Mouse (Mus musculus) urinary bladder, postnatal 0 days (tissue): ENCODE data around the gene Gkap1. TPM values are rescaled to one million over a fixed set of nuclear protein-coding genes. Genes with fewer than 3 reads are reported as not detected.

ENCODE experiments used
- microRNA-seq: library from miRNA; unstranded; fragments of <30 nt; microRNA quantifications from one replicate; pipeline ENCODE4, GENCODE M21; 2016
- polyA plus RNA-seq: library from polyadenylated mRNA; unstranded; fragments of >200 nt; fragmentation: Nextera tagmentation; extraction: Ambion mirVana; gene quantifications from 2 replicates; pipeline ENCODE4 v1.2.1, GENCODE M21; 2015

Gkap1 gene
- 14.9 and 18.9 TPM in 2 replicates for polyA plus RNA-seq

DNA sequence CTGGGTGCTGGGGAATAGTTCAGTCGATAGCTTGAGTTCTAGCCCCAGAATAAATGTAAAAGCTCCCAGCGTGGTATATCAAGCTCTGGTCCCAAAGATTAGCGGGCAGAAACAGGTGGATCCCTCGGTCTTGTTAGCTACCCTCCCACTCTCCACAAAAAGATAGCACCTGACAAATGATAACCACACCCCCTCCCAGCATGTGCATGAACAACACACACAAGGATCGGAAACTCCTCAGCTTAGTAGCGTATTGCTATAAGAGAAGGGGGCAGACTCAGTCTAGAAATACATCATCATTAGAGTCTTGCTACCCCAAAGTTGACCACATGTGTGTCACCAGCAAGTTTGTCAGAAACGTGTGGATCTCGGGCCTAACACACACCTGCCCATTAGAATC is at the start of gene Gkap1:
Gkap1 (minus strand) TSS at position 101 of the 400 bp plus-strand sequence.

DNA sequence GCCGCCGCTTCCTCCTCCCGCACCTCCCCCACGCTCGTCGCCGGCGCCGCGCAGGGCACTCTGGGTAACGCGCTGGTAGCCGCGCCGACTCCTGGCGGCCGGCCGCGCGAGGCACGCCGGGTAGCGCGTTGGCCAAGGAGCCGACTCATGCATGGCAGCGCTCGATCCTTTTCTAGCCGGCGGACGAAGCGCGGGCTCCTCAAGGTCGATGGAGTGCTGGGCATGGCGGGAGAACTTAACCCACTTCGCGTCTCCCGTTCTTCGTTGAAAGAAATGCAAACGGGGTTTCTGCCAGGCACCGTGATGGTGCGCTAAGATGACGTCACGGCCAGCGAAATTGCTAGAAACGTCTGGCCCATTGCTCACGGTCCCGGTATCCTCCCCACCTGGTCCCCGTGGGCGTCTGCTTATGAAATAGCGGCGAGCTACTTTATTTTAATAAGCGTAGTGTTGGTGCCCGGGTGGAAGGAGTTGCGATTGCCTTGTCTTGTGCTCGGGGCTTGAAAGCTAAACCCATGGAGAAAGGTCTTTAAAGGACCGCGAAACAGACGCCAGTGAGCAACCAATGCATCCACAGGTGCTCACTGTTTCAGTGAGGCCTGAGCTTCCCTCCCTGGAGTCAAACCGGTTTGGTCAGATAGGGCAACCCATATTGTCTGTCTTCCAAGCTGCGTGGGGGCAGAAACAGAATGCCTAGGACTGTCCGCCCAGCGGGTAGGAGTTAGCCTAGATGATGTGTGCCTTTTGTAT is 59.7 kb downstream of the Gkap1 start, which contains the start of gene Ubqln1:
Ubqln1 (minus strand) TSS at position 62 of the 750 bp plus-strand sequence.

Small RNA genes within 50 kb of the gene (microRNA-seq; reads per million reads assigned to microRNA genes)
- not detected for gene Mir6369

Other genes with a start within 250 kb of the Gkap1 start
- gene Klhl3, start 162.1 kb downstream of the Gkap1 start, polyA plus RNA-seq: 0.82 and 0.91 TPM in 2 replicates
- 20.9 and 25.3 TPM in 2 replicates for gene Hnrnpa0, start 147.1 kb downstream of the Gkap1 start, polyA plus RNA-seq
- gene Idnk, start 118.0 kb downstream of the Gkap1 start, polyA plus RNA-seq: 22.3 and 23.1 TPM in 2 replicates
- gene Ubqln1, start 60.0 kb downstream of the Gkap1 start, polyA plus RNA-seq: 51.5 and 60.2 TPM in 2 replicates
- 0.20 and 0.22 TPM in 2 replicates for gene Kif27, start 83.4 kb upstream of the Gkap1 start, polyA plus RNA-seq
- 30.6 and 31.2 TPM in 2 replicates for gene 2210016F16Rik, start 109.5 kb upstream of the Gkap1 start, polyA plus RNA-seq
- gene Rmi1, start 126.5 kb upstream of the Gkap1 start, polyA plus RNA-seq: 11.9 and 14.5 TPM in 2 replicates
- 640 and 758 TPM in 2 replicates for gene Hnrnpk, start 127.6 kb upstream of the Gkap1 start, polyA plus RNA-seq